Mouse (Mus musculus) liver, embryonic 13.5 days (tissue): Measurements from ENCODE around the gene Ndufa1. TPM values are rescaled to one million over a fixed set of nuclear protein-coding genes. Genes with fewer than 3 reads are reported as not detected.
"Not testable (repeated sequence)": the region's sequence is repeated elsewhere in the genome, so short reads cannot be mapped to it uniquely, and the experiment has no call there.

Experiments used
- ATAC-seq: fragments of 200-750 bp; cut with Nextera tagmentation; 2 replicates; pipeline ENCODE4 v1.8.0; 2017; ENCODE audit warnings: low read depth, mild to moderate bottlenecking, moderate number of reproducible peaks, moderate library complexity
- DNase-seq: peaks from one replicate; pipeline ENCODE4 v3.0.0; 2022
- H3K27ac ChIP-seq: fragments of 300-500 bp; sonication (generic); 2 replicates; pipeline ENCODE4 v1.5.1; 2015; ENCODE audit warnings: moderate library complexity, mild to moderate bottlenecking, inconsistent platforms
- H3K27me3 ChIP-seq: fragments of 300-500 bp; sonication (generic); 2 replicates; pipeline ENCODE4 v1.6.1; 2015; ENCODE audit warnings: mild to moderate bottlenecking, inconsistent platforms
- H3K36me3 ChIP-seq: fragments of 300-500 bp; sonication (generic); 2 replicates; pipeline ENCODE4 v1.6.1; 2015; ENCODE audit warnings: mild to moderate bottlenecking, inconsistent platforms
- H3K4me1 ChIP-seq: fragments of 300-500 bp; sonication (generic); replicated peaks from 2 replicates; pipeline ENCODE4 v1.6.1; 2015; ENCODE audit warnings: inconsistent platforms
- H3K4me2 ChIP-seq: fragments of 300-500 bp; sonication (generic); 2 replicates; pipeline ENCODE4 v1.6.1; 2015; ENCODE audit warnings: inconsistent platforms, mild to moderate bottlenecking, moderate library complexity
- H3K4me3 ChIP-seq: fragments of 300-500 bp; sonication (generic); replicated peaks from 2 replicates; pipeline ENCODE4 v1.5.1; 2015; ENCODE audit warnings: mild to moderate bottlenecking, inconsistent platforms
- H3K9ac ChIP-seq: fragments of 300-500 bp; sonication (generic); 2 replicates; pipeline ENCODE4 v1.6.1; 2015; ENCODE audit warnings: mild to moderate bottlenecking, inconsistent platforms
- H3K9me3 ChIP-seq: fragments of 300-500 bp; sonication (generic); replicated peaks from 2 replicates; pipeline ENCODE4 v1.6.1; 2016; ENCODE audit warnings: inconsistent platforms
- WGBS: fragments of 180-500 bp; shearing (Covaris S2); methylation state at CpG from one replicate; pipeline ENCODE4 v1.1.7; 2015; ENCODE audit not compliant: insufficient replicate concordance; 5-methylcytosine and 5-hydroxymethylcytosine counted together
- polyA plus RNA-seq: library from polyadenylated mRNA; unstranded; fragments of >200 nt; fragmentation: Nextera tagmentation; extraction: Ambion mirVana; gene quantifications from 2 replicates; pipeline ENCODE4 v1.2.1, GENCODE M21; 2015

The Ndufa1 gene
- polyA plus RNA-seq, 1 experiment from 2014 or later, result 254 TPM

GRCm38 (mm10) chrX:37157839-37158238 lies 33.1 kb downstream of the Ndufa1 start:
- 48% methylated on average over 4 of the region's 4 CpGs for WGBS
- ATAC-seq (no peak), DNase-seq (no peak)
- Histone ChIP-seq H3K9me3 (no peaks in the 10 kb centered on the region), H3K4me1 (no peaks in the 10 kb centered on the region), H3K9ac (no peak overlapping the region), H3K4me2 (no peak overlapping the region), H3K27me3 (no peaks in the 10 kb centered on the region), H3K27ac (no peak overlapping the region), H3K4me3 (no peak overlapping the region), H3K36me3 (peaks cover 7% of the 10 kb centered on the region; the same call in 1 of the 2 replicates)

- Histone ChIP-seq H3K4me3 (no peak overlapping the region), H3K27ac (no peak overlapping the region), H3K36me3 (peaks cover 26% of the 10 kb centered on the region; the same call in 1 of the 2 replicates), H3K4me2 (no peak overlapping the region), H3K4me1 (no peaks in the 10 kb centered on the region), H3K9me3 (no peaks in the 10 kb centered on the region), H3K27me3 (no peaks in the 10 kb centered on the region), H3K9ac (no peak overlapping the region)
- 80% methylated on average over 2 of the region's 2 CpGs for WGBS
- DNase-seq (peak; percentile 20), ATAC-seq (no peak)
Measured at GRCm38 (mm10) chrX:37144954-37145353, 46.0 kb downstream of the Ndufa1 start.

- not testable (repeated sequence) for DNase-seq, H3K4me3 ChIP-seq, H3K27ac ChIP-seq, H3K4me1 ChIP-seq, H3K4me2 ChIP-seq, H3K9me3 ChIP-seq, H3K9ac ChIP-seq, ATAC-seq, H3K27me3 ChIP-seq
- peaks cover 26% of the 10 kb centered on the region; the same call in 1 of the 2 replicates for H3K36me3 ChIP-seq
- no CpG with 5 or more reads among the region's 4 CpGs for WGBS
Measured at GRCm38 (mm10) chrX:37144498-37144897, 46.5 kb downstream of the Ndufa1 start.

GRCm38 (mm10) chrX:37141732-37142131 lies 49.2 kb downstream of the Ndufa1 start:
- Histone ChIP-seq H3K9me3 (no peaks in the 10 kb centered on the region), H3K36me3 (peaks cover 39% of the 10 kb centered on the region), H3K27ac (no peak overlapping the region), H3K4me3 (no peak overlapping the region), H3K9ac (no peak overlapping the region), H3K27me3 (no peaks in the 10 kb centered on the region), H3K4me2 (no peak overlapping the region), H3K4me1 (no peaks in the 10 kb centered on the region)
- ATAC-seq (no peak), DNase-seq (no peak)
- WGBS, result 71% methylated on average over 3 of the region's 3 CpGs

Other genes with a start within 250 kb of the Ndufa1 start
- 5.0 and 5.9 TPM in 2 replicates for gene Sept6, start 199.4 kb downstream of the Ndufa1 start, polyA plus RNA-seq
- gene Sowahd, start 142.3 kb downstream of the Ndufa1 start, polyA plus RNA-seq, result 0.14 TPM in 1 of 2 replicates, not detected in the other
- gene Rpl39, start 105.8 kb downstream of the Ndufa1 start, polyA plus RNA-seq, result 514 and 551 TPM in 2 replicates
- 13.0 and 14.7 TPM in 2 replicates for gene Upf3b, start 80.8 kb downstream of the Ndufa1 start, polyA plus RNA-seq
- gene Nkap, start 64.4 kb downstream of the Ndufa1 start, polyA plus RNA-seq, result 6.8 and 9.8 TPM in 2 replicates
- gene Akap14, start 22.3 kb downstream of the Ndufa1 start, polyA plus RNA-seq, result not detected in 2 replicates
- 3.0 and 3.6 TPM in 2 replicates for gene Rnf113a1, start 82 bp upstream of the Ndufa1 start, polyA plus RNA-seq
- not detected in 2 replicates for gene Gm9, start 19.9 kb upstream of the Ndufa1 start, polyA plus RNA-seq
- not detected in 2 replicates for gene Rhox1, start 31.1 kb upstream of the Ndufa1 start, polyA plus RNA-seq
- gene Rhox2a, start 53.8 kb upstream of the Ndufa1 start, polyA plus RNA-seq, result not detected in 2 replicates
- not detected in 2 replicates for gene Rhox3a, start 58.8 kb upstream of the Ndufa1 start, polyA plus RNA-seq
- not detected in 2 replicates for gene Rhox4a, start 74.2 kb upstream of the Ndufa1 start, polyA plus RNA-seq
- gene Rhox3a2, start 188.9 kb upstream of the Ndufa1 start, polyA plus RNA-seq, result not detected in 2 replicates
- not detected in 2 replicates for gene Rhox4a2, start 199.7 kb upstream of the Ndufa1 start, polyA plus RNA-seq
- not detected in 2 replicates for gene Rhox2b, start 220.9 kb upstream of the Ndufa1 start, polyA plus RNA-seq
- not detected in 2 replicates for gene Rhox4b, start 241.3 kb upstream of the Ndufa1 start, polyA plus RNA-seq